Mouse (Mus musculus): ENCODE results near the gene Cpm.

GRCm38 (mm10) chr10:117627949-117628348 lies 1.4 kb upstream of the Cpm start:
- no peak for TF ChIP-seq CTCF (IDR thresholded peaks at IDR 0.05; ENCODE audit: low read depth, low read length)
- no peak for TF ChIP-seq POLR2A (IDR thresholded peaks at IDR 0.05; ENCODE audit: extremely low read depth, insufficient read depth, low read length)

Data from liver, adult 2 months (tissue).